Mouse (Mus musculus) common myeloid progenitor, adult 5-6 weeks (primary cell): ENCODE measurements around the gene Gm42421. TPM values are rescaled to one million over a fixed set of nuclear protein-coding genes. Genes with fewer than 3 reads are reported as not detected.

ENCODE experiments used
- total RNA-seq: library from RNA; stranded (forward); fragments of 200-1000, 187-1606 nt; gene quantifications from 2 replicates; pipeline ENCODE4 v1.2.3, GENCODE M21; 2017

The Gm42421 gene
- total RNA-seq, 1 experiment from 2014 or later: not detected

Other genes starting within 250 kb of the Gm42421 start
- gene Usp42, start 195.9 kb upstream of the Gm42421 start, total RNA-seq: 12.7 and 27.7 TPM in 2 replicates
- 35.6 and 43.5 TPM in 2 replicates for gene Eif2ak1, start 110.4 kb upstream of the Gm42421 start, total RNA-seq
- gene Ankrd61, start 30.5 kb upstream of the Gm42421 start, total RNA-seq: 0.39 TPM in 1 of 2 replicates, not detected in the other
- 84.6 and 98.4 TPM in 2 replicates for gene Aimp2, start 18.3 kb upstream of the Gm42421 start, total RNA-seq
- 30.0 and 38.9 TPM in 2 replicates for gene Pms2, start 18.2 kb upstream of the Gm42421 start, total RNA-seq
- gene Rsph10b, start 4.9 kb downstream of the Gm42421 start, total RNA-seq: not detected in 2 replicates
- 94.4 and 110 TPM in 2 replicates for gene Ccz1, start 86.7 kb downstream of the Gm42421 start, total RNA-seq
- gene Ocm, start 98.5 kb downstream of the Gm42421 start, total RNA-seq: not detected in 2 replicates
- 8.1 and 9.7 TPM in 2 replicates for gene Lmtk2, start 172.3 kb downstream of the Gm42421 start, total RNA-seq